Mouse (Mus musculus): Measurements from ENCODE around the gene Mogs.

- TF ChIP-seq TAL1 (conservative IDR thresholded peaks at IDR 0.05; ENCODE audit: low read depth, low read length) = no peak
- TF ChIP-seq GATA2 (IDR thresholded peaks at IDR 0.05; ENCODE audit: borderline replicate concordance, low read depth, low read length) = no peak
Observed at GRCm38 (mm10) chr6:83165607-83166242, 50.4 kb downstream of the Mogs start, which contains the start of gene Dctn1.
